Mouse (Mus musculus): ENCODE data around the gene Gm20696.

DNA sequence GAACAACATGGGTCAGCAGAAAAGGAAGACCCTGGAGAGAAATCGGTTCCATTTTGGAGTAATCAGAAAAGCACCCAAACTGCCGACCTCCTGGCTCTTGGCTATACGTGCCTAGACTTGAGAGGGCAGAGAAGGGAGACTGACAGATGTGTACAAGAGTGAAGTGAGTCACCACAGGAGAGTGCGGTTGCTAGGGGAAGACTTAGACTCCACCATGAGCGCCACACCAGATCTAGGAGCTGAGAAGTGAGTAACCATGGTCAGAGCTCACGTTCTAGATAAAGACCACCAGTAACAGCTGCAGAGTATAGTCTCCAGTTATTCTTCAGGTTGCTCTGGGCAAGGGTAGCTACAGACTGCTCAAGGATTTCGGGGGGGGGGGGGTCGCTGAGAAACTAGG lies 3.4 kb downstream of the Gm20696 start:
- TF ChIP-seq POLR2A (IDR thresholded peaks at IDR 0.05; ENCODE audit: extremely low read depth, insufficient read depth, low read length) (no peak), CTCF (IDR thresholded peaks at IDR 0.05; ENCODE audit: extremely low read depth, insufficient read depth, low read length) (no peak)
